Mouse (Mus musculus) liver, embryonic 14.5 days (tissue): ENCODE measurements around the gene Eid1. TPM values are rescaled to one million over a fixed set of nuclear protein-coding genes. Genes with fewer than 3 reads are reported as not detected.

Experiments
- ATAC-seq: fragments of 200-750 bp; cut with Nextera tagmentation; 2 replicates; pipeline ENCODE4 v1.8.0; 2017; ENCODE audit warnings: moderate number of reproducible peaks, mild to moderate bottlenecking, moderate library complexity; ENCODE audit not compliant: insufficient read depth
- DNase-seq, 3 experiments: peaks; one replicate each; pipeline ENCODE4 v3.0.0-alpha.2; 2012 to 2013; ENCODE audit warnings: low read depth in 3 of 3, low spot score in 3 of 3
- H3K27ac ChIP-seq: fragments of 300-500 bp; sonication (generic); 2 replicates; pipeline ENCODE4 v1.5.1; 2014; ENCODE audit warnings: moderate library complexity, mild to moderate bottlenecking, control low read depth, inconsistent platforms
- H3K27me3 ChIP-seq: fragments of 300-500 bp; sonication (generic); 2 replicates; pipeline ENCODE4 v1.6.1; 2014; ENCODE audit warnings: mild to moderate bottlenecking, low read length, moderate library complexity; ENCODE audit not compliant: control insufficient read depth, insufficient read depth
- H3K36me3 ChIP-seq: fragments of 300-500 bp; sonication (generic); replicated peaks from 2 replicates; pipeline ENCODE4 v1.6.1; 2014; ENCODE audit warnings: low read depth; ENCODE audit not compliant: control insufficient read depth, insufficient read depth
- H3K4me1 ChIP-seq, 2 experiments: fragments of 200-500 bp in 1 of 2; fragments of 300-500 bp in 1 of 2; sonication (generic) in 1 of 2; replicated peaks; 2 replicates each; pipeline ENCODE4 v1.6.1; 2012 to 2014; ENCODE audit warnings: antibody characterized with exemption in 1 of 2, inconsistent platforms in 1 of 2, low read length in 1 of 2; ENCODE audit not compliant: control insufficient read depth in 2 of 2, insufficient read depth in 2 of 2
- H3K4me2 ChIP-seq: fragments of 300-500 bp; sonication (generic); 2 replicates; pipeline ENCODE4 v1.6.1; 2014; ENCODE audit warnings: low read depth, mild to moderate bottlenecking, control low read depth, moderate library complexity
- H3K4me3 ChIP-seq, 2 experiments: fragments of 200-500 bp in 1 of 2; fragments of 300-500 bp in 1 of 2; sonication (generic) in 1 of 2; 2 replicates each; pipeline ENCODE4 v1.5.1; 2012 to 2014; ENCODE audit warnings: low read depth in 2 of 2, low read length in 2 of 2, mild to moderate bottlenecking in 2 of 2, control low read depth in 1 of 2, inconsistent platforms in 1 of 2, moderate library complexity in 1 of 2; ENCODE audit not compliant: insufficient read depth in 1 of 2
- H3K9ac ChIP-seq: fragments of 300-500 bp; sonication (generic); replicated peaks from 2 replicates; pipeline ENCODE4 v1.6.1; 2014; ENCODE audit warnings: mild to moderate bottlenecking, control low read depth, moderate library complexity
- H3K9me3 ChIP-seq: fragments of 300-500 bp; sonication (generic); 2 replicates; pipeline ENCODE4 v1.6.1; 2016; ENCODE audit warnings: low read length, mixed read lengths; ENCODE audit not compliant: control insufficient read depth
- CTCF ChIP-seq: IDR thresholded peaks from 2 replicates; pipeline ENCODE4 v1.5.1; 2016; ENCODE audit warnings: antibody characterized with exemption, low read depth, control low read depth
- EP300 ChIP-seq: IDR thresholded peaks from 2 replicates; pipeline ENCODE4 v1.6.1; 2016; ENCODE audit warnings: antibody characterized with exemption, low read depth
- WGBS: fragments of 180-500 bp; shearing (Covaris S2); extraction: QIAGEN DNeasy Blood & Tissue Kit; methylation state at CpG from one replicate; pipeline ENCODE4 v1.1.7; 2014; ENCODE audit not compliant: insufficient replicate concordance; 5-methylcytosine and 5-hydroxymethylcytosine counted together
- polyA plus RNA-seq, 2 experiments: library from polyadenylated mRNA; depleted of rRNA in 1 of 2; stranded (reverse) in 1 of 2; unstranded in 1 of 2; fragments of >200 nt; fragmentation: Nextera tagmentation in 1 of 2; extraction: Ambion mirVana in 1 of 2; gene quantifications; 2 replicates each; pipeline versions ENCODE4 v1.2.1 to v1.2.3; 2012 to 2014

Gene Eid1
- polyA plus RNA-seq, 2 experiments = 25.9 to 48.1 TPM

DNA sequence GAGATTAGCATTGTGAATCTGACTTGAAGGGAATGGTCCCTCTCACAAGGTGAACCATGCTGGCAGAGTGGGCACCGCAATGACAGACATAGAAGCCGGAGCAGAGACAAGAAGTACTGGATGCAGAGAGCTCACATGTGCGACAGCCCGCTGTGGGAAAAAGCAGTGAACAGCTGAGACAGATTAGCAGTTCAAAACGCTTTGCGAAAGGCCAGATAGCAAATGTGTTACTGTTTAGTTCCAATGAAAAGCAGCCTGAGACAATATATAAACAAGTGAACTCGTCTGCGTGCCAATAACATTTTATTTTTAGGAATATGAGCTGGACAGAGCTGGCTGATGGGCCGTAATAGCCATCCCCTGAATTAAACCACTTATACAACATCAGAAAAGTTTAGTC, 8.9 kb downstream of the Eid1 start:
- Histone ChIP-seq H3K4me2 (no peak overlapping the region), H3K36me3 (no peaks in the 10 kb centered on the region), H3K4me3 (no peak overlapping the region), H3K27ac (no peak overlapping the region), H3K9me3 (no peaks in the 10 kb centered on the region), H3K9ac (no peak overlapping the region), H3K4me1 (no peaks in the 10 kb centered on the region; a peak in 1 of 4 replicates), H3K27me3 (no peaks in the 10 kb centered on the region)
- no peak for ATAC-seq
- DNase-seq = no peak
- WGBS = 70% methylated on average over 9 of the region's 9 CpGs
- TF ChIP-seq EP300 (no peak), CTCF (no peak)

DNA sequence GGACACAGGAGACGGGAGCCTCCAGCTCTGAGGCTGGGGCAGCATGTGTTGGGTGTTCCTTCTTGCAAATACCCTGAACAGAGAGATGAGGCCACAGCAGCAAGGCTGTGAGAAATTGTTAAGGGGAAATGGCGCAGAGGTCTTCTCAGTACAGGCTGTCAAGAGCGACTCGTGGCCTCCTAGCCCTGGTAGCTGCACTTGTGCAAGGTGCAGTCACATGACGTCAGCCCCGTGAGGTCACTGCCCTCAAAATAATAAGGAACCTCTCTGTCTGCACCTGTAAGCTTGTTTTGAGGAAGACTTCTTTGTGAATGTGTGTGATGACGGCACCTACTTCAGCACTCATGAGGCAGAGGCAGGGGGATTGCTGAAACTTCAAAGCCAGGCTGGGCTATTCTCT, 11.0 kb downstream of the Eid1 start:
- Histone ChIP-seq H3K9ac (no peak overlapping the region), H3K27me3 (no peaks in the 10 kb centered on the region), H3K4me2 (no peak overlapping the region), H3K4me3 (no peak overlapping the region), H3K36me3 (no peaks in the 10 kb centered on the region), H3K4me1 (no peaks in the 10 kb centered on the region; a peak in 1 of 4 replicates), H3K9me3 (no peaks in the 10 kb centered on the region), H3K27ac (no peak overlapping the region)
- DNase-seq (no peak), ATAC-seq (no peak)
- TF ChIP-seq CTCF (no peak), EP300 (no peak)
- 49% methylated on average over 7 of the region's 7 CpGs for WGBS

DNA sequence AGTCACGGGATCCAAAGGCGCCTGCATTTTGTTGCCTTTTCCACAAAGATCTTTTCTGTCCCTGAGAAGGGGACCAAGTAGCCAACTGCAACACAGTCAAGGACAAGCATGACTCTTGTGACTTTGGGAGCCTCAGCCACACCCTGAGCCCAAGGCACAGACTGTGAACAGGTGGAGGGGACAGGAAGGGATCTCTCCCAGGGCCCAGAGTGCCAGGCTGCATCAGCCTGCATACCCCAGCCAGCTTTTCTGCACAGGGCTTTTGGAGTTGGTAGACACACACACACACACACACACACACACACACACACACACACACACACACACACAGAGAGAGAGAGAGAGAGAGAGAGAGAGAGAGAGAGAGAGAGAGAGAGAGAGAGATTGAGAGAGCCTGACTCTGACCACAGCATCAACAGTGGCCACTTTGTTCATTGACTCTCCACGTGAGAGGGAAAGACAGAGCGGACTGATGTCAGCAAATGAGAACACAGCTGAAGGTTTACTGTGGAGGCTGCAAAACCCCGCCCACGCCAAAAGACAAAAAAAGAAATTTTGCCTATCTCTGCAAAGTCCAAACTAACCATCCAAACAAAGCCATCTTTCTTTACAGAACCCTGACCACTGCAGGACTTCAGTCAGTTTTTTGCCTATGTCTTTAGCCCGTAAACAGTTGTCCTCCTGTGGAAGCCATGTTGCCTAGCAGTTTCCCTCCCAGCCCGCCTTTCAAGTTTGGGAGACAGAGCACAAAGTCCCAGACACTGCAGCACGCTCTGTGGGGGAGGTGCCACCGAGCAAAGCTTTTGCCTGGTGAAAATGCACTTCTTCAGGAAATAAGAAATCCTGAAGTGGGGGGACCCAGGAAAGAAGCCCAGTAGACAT, 11.9 kb downstream of the Eid1 start:
- H3K27me3 ChIP-seq = no peaks in the 10 kb centered on the region
- no peak overlapping the region for H3K27ac ChIP-seq
- DNase-seq (no peak), ATAC-seq (no peak)
- 50% methylated on average over 10 of the region's 10 CpGs for WGBS
- no peaks in the 10 kb centered on the region; a peak in 1 of 4 replicates for H3K4me1 ChIP-seq
- H3K9me3 ChIP-seq = no peaks in the 10 kb centered on the region
- no peak overlapping the region for H3K4me3 ChIP-seq
- H3K4me2 ChIP-seq = peak overlapping the region; percentile 4; the same call in 1 of the 2 replicates
- H3K36me3 ChIP-seq = no peaks in the 10 kb centered on the region
- H3K9ac ChIP-seq = no peak overlapping the region
- no peak for TF ChIP-seq CTCF
- no peak for TF ChIP-seq EP300

DNA sequence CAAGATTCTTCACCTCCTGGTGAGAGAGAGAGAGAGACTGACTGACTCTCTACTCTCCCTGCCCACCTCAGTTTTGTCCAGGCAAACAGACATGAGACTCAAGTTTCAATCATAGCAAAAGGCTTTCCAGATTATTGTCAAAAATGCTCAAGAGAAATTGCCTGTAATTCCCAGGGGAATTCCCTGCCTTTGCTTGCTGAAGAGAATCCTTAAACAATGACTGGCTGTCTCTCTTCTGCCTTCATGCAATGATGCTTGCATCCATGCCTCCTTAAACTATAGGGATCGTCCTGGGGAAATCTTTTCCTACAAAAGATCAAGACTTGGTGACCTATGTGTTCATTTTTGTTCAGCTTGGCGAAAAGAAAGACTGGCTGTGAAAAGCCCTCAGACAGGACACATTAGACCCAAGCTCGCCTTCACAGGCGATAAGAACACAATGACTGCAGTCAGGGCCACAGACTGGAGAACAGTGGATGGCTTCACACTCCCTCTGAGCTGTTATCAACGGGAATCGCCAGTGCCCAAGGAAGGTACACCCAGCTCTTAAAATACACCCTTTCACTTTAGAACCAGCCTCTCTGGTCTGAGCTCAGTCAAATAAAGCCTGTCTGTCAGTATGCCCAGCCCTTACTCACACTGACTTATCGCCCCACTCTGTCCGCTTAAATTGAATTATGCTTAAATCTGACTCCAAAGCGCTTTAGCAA, 12.7 kb downstream of the Eid1 start:
- TF ChIP-seq CTCF = no peak
- no peak for TF ChIP-seq EP300
- ATAC-seq (no peak), DNase-seq (no peak)
- Histone ChIP-seq H3K4me2 (no peak overlapping the region; the same call in 1 of the 2 replicates), H3K9me3 (no peaks in the 10 kb centered on the region), H3K4me1 (no peaks in the 10 kb centered on the region; a peak in 1 of 4 replicates), H3K27ac (no peak overlapping the region), H3K27me3 (no peaks in the 10 kb centered on the region), H3K9ac (no peak overlapping the region), H3K4me3 (no peak overlapping the region), H3K36me3 (no peaks in the 10 kb centered on the region)
- WGBS = 60% methylated on average over 9 of the region's 9 CpGs

DNA sequence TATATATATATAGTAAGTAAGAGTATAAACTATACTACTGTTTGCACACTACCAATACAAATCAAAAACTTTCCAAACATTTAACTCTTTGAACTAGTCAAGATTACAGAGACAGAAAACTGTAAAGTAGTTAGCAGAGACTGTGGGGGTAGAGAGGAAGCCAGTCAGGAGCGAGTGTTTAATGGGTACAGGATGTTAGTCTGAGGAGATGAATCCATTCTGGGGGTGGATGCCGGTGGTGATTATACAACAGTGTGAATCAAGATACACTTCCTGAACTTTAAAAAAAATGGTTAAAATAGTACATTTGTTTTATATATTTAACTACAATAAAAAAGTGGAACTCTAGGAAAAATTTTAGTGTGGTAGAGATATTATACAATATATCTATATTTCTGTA, 19.1 kb downstream of the Eid1 start:
- no peak overlapping the region for H3K27ac ChIP-seq
- no peak for ATAC-seq
- H3K9me3 ChIP-seq = no peaks in the 10 kb centered on the region
- TF ChIP-seq EP300 = no peak
- no peak for TF ChIP-seq CTCF
- H3K9ac ChIP-seq = no peak overlapping the region
- 25% methylated on average over 2 of the region's 2 CpGs for WGBS
- no peak for DNase-seq
- H3K36me3 ChIP-seq = no peaks in the 10 kb centered on the region
- no peak overlapping the region for H3K4me2 ChIP-seq
- no peaks in the 10 kb centered on the region for H3K27me3 ChIP-seq
- H3K4me3 ChIP-seq = no peak overlapping the region
- H3K4me1 ChIP-seq = no peaks in the 10 kb centered on the region
